Mouse (Mus musculus): Measurements from ENCODE around the gene Nhsl2.
"Not testable (repeated sequence)": the region's sequence is repeated elsewhere in the genome, so short reads cannot be mapped to it uniquely, and the experiment has no call there.

The Nhsl2 gene

DNA sequence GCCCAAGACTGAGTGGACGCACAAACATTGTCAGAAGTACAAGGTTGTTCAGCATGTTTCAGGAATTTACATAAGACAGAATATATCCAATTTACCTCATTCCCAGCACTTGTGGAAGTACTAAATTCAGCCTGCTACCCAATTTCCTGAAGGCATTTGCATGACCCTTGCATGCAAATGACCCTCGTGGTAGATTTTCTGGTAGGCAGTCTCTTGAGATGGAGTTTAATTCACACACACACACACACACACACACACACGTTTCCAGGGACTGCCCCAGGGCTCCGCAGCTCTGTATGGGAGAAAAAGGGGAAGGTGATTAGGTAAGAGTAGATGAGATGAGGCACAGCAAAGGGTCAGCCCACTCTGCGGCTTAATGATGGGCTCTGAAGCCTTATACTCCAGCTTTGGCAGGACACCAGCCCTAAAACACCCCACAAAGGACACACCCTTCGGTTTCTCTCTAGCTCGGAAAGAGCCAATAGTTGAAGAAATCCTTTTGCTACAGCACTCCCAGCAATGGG lies 245.3 kb downstream of the Nhsl2 start:
- DNase-seq: no peak

DNA sequence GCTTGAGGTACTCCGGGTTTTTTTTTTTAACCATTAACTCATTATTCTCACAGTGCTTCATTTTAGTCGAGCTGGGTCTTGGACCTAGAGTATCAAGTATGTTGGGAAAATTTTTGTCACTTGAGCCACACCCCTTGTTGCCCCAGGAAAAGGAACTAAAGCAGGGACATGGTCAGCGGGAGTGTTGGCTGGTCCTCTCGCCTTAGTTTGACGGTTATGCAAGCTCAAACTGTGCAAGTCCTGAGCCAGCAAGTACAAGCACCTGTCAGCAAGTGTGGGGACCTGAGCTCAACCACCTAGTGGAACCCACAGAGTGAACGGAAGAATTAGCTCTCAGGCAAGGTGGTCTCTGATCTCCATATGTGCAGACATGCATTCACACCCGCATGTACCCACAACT lies 252.7 kb downstream of the Nhsl2 start:
- no peak for DNase-seq

DNA sequence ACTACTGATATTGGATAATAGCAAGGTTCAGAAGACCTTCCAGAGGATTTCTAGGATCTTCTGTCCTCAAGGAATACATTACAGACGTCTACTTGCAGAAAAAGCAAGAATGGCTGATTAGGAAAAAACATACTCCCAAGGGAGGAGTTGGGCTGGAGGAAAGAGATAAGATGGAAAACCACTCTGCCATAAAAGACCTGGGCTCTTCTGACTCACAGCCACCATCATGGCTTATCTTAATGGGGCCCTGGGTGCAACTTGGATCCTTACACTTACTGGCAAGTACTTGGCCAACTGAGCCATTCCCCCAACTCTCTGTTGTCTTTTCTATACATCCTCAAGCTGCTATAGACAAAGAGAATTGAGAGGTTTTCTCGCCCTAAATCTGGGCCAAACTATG lies 254.6 kb downstream of the Nhsl2 start:
- DNase-seq: not testable (repeated sequence)

DNA sequence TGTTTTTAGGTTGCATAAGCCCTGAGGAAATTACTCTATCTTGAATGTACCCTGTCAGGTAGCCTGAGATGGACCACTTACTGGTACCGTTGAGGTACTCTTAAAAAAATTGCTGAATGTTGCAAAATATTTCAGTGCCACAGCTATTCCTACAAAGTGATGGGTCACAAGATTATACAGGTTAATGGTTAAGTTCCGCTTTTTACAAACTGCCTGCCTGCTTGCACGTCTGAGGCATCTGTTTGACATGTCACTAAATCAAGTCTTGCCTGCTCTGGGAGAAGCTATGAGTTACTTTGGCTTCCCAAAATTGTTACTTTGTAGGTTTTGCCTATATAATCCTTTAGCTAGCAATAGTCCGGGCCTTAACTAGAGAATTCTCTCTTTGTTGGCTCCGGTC lies 260.2 kb downstream of the Nhsl2 start:
- not testable (repeated sequence) for DNase-seq

DNA sequence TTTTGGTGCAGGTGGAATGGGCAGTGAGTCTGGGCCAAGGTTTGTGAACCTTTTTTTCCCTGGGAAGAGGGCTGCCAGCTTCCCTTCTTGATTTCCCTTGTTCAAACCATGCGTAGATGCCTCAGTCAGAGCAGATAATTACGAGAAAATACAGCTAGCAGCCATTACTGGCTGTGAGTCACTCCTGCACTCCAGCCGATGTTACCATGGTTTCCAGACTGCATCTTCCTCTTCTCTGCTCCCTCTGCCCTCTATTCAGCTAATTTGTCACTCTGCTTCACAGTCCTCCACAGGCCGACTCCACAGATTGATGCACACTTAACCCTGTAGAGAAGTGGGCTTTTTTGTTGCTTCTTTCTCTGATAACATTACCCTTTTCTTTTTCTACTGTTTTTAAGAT lies 266.5 kb downstream of the Nhsl2 start:
- no peak for DNase-seq

DNA sequence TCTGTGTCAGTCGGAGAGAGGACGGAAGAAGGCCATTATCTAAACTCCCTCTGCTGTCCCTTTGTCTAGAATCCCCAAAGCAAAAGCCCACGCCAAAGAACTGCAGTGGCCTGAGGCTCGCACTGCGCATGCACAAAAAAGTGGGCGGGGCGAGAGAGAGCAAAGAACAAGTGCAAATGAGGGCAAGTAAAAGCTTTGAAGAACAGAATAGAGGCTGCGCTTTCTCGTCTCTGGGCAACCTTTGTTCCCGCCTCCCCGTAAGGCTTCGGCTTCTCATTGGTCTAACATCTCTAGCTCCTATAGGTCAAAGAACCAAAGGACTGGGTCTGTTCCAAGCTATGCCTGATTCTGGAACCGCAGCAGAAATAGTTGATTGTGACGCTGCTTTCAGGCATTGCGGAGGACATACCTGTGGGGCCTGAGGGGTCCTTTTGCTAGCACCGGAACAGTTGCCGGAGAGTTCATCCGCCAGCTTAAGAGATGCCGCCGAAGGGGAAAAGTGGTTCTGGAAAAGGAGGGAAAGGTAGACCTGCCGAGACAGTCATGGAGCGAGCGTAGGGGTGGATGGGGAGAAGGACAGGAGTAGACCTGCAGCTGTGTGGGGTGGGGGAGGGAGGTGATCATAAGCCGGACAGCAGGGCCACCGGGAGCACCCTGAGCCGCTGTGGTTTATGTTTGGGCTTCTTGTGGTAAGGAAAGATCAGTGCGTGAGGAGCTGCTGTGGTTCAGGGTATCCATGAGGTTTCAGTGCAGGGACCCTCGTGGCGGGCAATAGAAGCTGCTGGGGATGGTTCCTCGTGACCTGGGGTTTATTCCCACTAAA lies 270.1 kb downstream of the Nhsl2 start, which contains the start of gene Pin4:
Gene Pin4, plus strand, starts transcription at position 406 of the 823 bp plus-strand sequence.
- DNase-seq: peak; percentile 96

DNA sequence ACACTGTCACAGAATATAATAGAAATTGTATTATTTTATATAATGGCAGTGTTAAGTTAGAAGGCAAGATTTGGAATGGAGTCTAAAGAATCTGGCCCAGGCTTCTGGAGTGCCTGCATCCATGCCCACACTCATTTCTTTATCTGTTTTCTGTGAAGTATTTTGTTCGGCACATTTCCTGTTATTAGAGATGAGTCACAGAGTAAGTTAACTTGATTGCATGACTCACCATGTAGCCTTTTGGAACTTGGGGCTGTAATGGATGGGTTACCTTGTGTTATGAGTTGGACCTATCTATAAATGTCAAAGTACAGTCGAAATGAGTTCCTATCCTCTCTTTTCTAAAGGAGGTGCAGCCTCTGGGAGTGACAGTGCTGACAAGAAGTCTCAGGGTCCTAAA lies 272.1 kb downstream of the Nhsl2 start:
- DNase-seq: no peak

DNA sequence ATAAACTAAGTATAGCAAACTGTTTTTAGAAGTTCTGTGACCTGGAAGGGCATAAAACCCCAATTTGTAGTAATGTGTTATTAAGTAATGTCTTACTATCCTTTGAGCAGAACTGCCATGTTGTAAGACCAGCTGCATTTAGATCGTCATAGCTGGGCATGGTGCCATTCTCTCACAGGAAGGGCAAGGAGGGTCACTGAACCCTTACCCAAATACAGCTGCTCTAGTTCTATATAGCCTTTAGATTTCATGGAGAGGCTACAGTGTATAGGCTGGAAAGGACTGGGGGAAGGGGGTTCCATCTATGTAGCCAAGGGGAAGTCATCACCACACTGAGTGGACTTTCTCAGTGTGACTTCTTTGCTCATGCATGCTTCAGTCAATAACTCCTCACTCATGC lies 292.0 kb downstream of the Nhsl2 start:
- DNase-seq: no peak
